ENCODE assay signal across 8 mouse cellular contexts in genomic region chr13:14612926-14613529, GRCm38 (mm10). TPM values are rescaled to one million over a fixed set of nuclear protein-coding genes. Genes with fewer than 3 reads are reported as not detected.
A peak's percentile ranks its signal among the peaks of the same experiment; 100 is the strongest.
DNase-seq lines count a peak whose midpoint lies in the region; ATAC-seq lines count a peak whose summit lies in the region.

Mrpl32 (minus strand) TSS chr13:14613165.
Psma2 (plus strand) TSS chr13:14613240.

- peak; percentile 97 for DNase-seq in adipocyte (ENCODE audit: low spot score)
- peak; percentile 98 for DNase-seq in embryo, embryonic 10 days (ENCODE audit: low spot score)
- DNase-seq in gastrocnemius, postnatal 10 days = peak; percentile 95
- DNase-seq in induced T-regulatory cell, adult 2 months (ENCODE audit: low read depth) = peak; percentile 99
- peak; percentile 98 to 99 for DNase-seq in left cerebral cortex, adult 9 months (ENCODE audit: low spot score in 2 of 2)
- peak; percentile 96 for DNase-seq in right cerebral cortex, postnatal 14 days
- DNase-seq in urinary bladder, postnatal 36 days (ENCODE audit: low spot score in 2 of 2) = peak; percentile 96 to 97

- peak; percentile 93 for ATAC-seq in megakaryocyte progenitor cell, adult 5-6 weeks (replicated peaks; ENCODE audit: poor library complexity)

RNA-seq across cellular contexts. Expression of gene Mrpl32, which starts in this region (rescaled TPM):
- total RNA-seq in gastrocnemius, postnatal 10 days (2021) = 10 to 100 TPM; 39.0 to 43.6 TPM
- total RNA-seq in megakaryocyte progenitor cell, adult 5-6 weeks (2015) = 71.8 and 88.0 TPM in 2 replicates
- total RNA-seq in megakaryocyte progenitor cell, adult 5-6 weeks (2017) = 97.2 and 102 TPM in 2 replicates

RNA-seq across cellular contexts. Expression of gene Psma2, which starts in this region (rescaled TPM):
- total RNA-seq in gastrocnemius, postnatal 10 days (2021) = 10 to 100 TPM; 69.7 to 72.3 TPM
- total RNA-seq in megakaryocyte progenitor cell, adult 5-6 weeks (2015) = 148 and 152 TPM in 2 replicates
- total RNA-seq in megakaryocyte progenitor cell, adult 5-6 weeks (2017) = 109 and 114 TPM in 2 replicates

Comparison
In these comparisons a context has a peak if more than half of its experiments do, and no peak if none do; other contexts are left out.
1. Peak in every context shown above with its lines: DNase-seq and ATAC-seq.